Mouse (Mus musculus): Measurements from ENCODE around the gene Epb41l2.

Epb41l2 gene

GRCm38 (mm10) chr10:25438299-25438680 is 78.7 kb downstream of the Epb41l2 start:
- no peak for DNase-seq

GRCm38 (mm10) chr10:25439163-25439562 is 79.6 kb downstream of the Epb41l2 start:
- DNase-seq, result no peak

GRCm38 (mm10) chr10:25439856-25440255 is 80.3 kb downstream of the Epb41l2 start:
- DNase-seq, result no peak

GRCm38 (mm10) chr10:25441405-25441804 is 81.8 kb downstream of the Epb41l2 start:
- DNase-seq, result no peak

- no peak for DNase-seq
These were observed 84.0 kb downstream of the Epb41l2 start for GRCm38 (mm10) chr10:25443626-25444025.

- no peak for DNase-seq
These were observed 84.7 kb downstream of the Epb41l2 start for GRCm38 (mm10) chr10:25444198-25444783.

GRCm38 (mm10) chr10:25446953-25447525 is 87.4 kb downstream of the Epb41l2 start:
- no peak for DNase-seq

GRCm38 (mm10) chr10:25448676-25449075 is 89.1 kb downstream of the Epb41l2 start:
- no peak for DNase-seq

GRCm38 (mm10) chr10:25449312-25450020 is 89.9 kb downstream of the Epb41l2 start:
- no peak for DNase-seq

GRCm38 (mm10) chr10:25453150-25453549 is 93.6 kb downstream of the Epb41l2 start:
- DNase-seq, result no peak

- DNase-seq, result no peak
These were observed 94.2 kb downstream of the Epb41l2 start for GRCm38 (mm10) chr10:25453772-25454171.

- no peak for DNase-seq
These were observed 97.5 kb downstream of the Epb41l2 start for GRCm38 (mm10) chr10:25457118-25457517.

GRCm38 (mm10) chr10:25457996-25458395 is 98.4 kb downstream of the Epb41l2 start:
- no peak for DNase-seq

GRCm38 (mm10) chr10:25461832-25462231 is 102.2 kb downstream of the Epb41l2 start:
- no peak for DNase-seq

- no peak for DNase-seq
These were observed 103.1 kb downstream of the Epb41l2 start for GRCm38 (mm10) chr10:25462669-25463068.

- no peak for DNase-seq
These were observed 106.9 kb downstream of the Epb41l2 start for GRCm38 (mm10) chr10:25466493-25466892.

- no peak for DNase-seq
These were observed 112.3 kb downstream of the Epb41l2 start for GRCm38 (mm10) chr10:25471944-25472343.

- DNase-seq, result no peak
These were observed 120.1 kb downstream of the Epb41l2 start for GRCm38 (mm10) chr10:25479716-25480115.

- no peak for DNase-seq
These were observed 123.2 kb downstream of the Epb41l2 start for GRCm38 (mm10) chr10:25482791-25483190.

- peak; percentile 40 to 76 for DNase-seq
These were observed 128.9 kb downstream of the Epb41l2 start for GRCm38 (mm10) chr10:25488456-25488855.

GRCm38 (mm10) chr10:25499323-25500071 is 139.9 kb downstream of the Epb41l2 start:
- DNase-seq, result no peak

- no peak for DNase-seq
These were observed 143.7 kb downstream of the Epb41l2 start for GRCm38 (mm10) chr10:25503250-25503649.

- no peak for DNase-seq
These were observed 154.2 kb downstream of the Epb41l2 start for GRCm38 (mm10) chr10:25513821-25514220.

- DNase-seq, result no peak
These were observed 160.4 kb downstream of the Epb41l2 start for GRCm38 (mm10) chr10:25519954-25520353.

Measured in spleen, adult 18-20 months (tissue).